Mouse (Mus musculus) skeletal muscle tissue, adult 2 months (tissue): Measurements from ENCODE around the gene Ankrd52.

ENCODE experiments used
- DNase-seq: peaks from one replicate; pipeline ENCODE4 v3.0.0-alpha.2; 2012; ENCODE audit warnings: low read depth, low spot score

The Ankrd52 gene

DNA sequence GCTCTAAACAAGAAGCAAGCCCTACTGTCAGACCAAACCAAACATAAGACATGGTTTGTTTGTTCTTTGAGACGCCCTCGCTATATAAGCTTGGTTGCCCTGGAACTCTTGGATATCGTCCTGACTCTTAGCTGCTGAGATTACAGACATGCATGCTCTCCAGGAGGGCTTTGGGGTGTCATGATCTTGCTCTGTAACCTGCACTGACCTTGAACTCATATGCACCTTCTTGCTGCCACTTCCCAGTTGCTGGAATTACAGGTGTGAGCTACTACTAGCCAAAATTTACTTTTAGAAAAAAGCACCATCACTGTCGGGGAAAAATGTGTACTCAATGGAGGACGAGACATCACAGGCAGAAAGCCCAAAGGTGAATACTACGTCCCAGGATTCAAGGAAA is 7.3 kb upstream of the Ankrd52 start:
- DNase-seq, result no peak

DNA sequence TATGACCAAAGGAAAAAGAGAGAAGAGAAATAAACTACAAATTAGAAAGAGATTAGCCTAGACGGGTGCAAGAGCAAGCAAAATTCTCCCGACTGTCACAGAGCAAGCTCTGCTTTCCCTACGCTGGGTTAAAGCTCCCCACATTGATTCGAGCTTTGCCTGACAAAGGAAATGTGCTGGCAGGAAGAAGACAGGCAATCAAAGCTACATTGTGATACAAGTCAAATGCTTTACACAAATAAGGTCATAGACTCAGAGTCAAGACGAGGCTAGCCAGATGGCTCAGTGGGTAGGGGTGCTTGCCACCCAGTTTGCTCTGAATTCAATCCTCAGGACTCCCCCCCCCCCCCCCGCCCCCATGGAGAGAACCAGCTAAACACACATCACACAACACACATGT is 6.9 kb upstream of the Ankrd52 start:
- no peak for DNase-seq

DNA sequence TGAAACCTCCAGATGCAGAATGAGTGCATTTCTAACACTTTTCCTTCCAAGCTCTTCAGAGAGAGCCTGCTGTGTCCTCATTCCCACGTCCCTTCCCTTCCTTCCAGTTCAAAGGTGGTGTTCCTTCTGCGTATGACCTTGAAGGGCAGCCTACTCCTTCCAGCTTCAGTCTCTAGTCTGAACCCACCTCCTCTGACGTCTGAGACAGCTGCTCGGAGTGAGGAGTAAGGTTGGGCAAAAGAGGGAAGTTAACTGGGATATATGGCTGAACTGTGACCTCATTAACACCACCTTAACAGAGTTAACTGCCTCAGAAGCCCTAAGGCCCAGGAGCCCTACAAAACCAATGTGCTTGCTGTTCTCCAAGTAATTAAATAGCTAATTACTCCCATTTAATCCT is 6.3 kb upstream of the Ankrd52 start:
- DNase-seq, result peak; percentile 51

DNA sequence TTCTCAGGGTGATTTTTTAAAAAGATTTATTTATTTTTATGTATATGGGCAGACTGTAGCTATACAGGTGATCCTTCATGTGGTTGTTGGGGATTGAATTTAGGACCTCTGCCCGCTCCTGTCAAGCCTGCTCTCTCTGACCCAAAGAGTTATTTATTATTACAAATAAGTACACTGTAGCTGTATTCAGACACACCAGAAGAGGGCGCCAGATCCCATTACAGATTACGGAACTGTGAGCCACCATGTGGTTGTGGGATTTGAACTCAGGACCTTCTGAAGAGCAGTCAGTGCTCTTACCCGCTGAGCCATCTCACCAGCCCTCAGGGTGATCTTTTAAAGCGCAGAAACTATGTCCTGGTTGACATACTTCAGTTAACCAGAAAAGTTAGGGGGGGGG is 4.8 kb upstream of the Ankrd52 start:
- no peak for DNase-seq

DNA sequence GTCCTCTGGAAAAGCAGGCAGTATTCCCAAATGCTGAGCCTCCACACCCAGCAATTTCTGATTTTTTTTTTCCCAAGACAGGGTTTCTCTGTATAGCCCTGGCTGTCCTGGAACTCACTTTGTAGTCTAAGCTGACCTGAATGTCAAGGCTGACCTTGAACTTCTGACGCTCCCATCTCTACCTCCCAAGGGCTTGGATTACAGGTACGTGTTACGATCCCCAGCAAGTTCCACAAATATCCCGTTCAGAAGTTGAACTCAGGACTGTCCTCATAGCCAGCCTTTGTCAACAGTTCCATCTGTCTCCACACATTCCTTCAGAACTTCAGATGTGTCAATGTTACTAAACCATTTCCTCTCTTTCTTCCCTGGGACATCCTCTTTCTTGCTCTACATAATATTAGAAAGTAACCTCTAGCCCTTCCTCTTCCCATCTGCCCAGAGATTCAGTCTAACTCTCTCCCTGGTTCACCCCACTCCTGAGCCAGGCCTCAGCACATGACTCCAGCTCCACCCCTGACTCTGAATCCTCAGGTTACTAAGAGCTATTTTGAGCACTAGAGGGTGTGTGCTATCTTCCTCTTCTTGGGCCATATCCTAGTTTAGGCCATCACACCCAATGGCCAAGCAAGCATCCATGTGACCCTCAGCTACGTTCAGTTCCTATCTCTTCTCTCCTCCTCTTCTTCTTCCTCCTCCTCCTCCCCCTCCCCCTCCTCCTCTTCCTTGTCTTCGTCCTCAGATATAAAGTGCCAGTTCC is 3.7 kb upstream of the Ankrd52 start:
- peak; percentile 92 for DNase-seq

DNA sequence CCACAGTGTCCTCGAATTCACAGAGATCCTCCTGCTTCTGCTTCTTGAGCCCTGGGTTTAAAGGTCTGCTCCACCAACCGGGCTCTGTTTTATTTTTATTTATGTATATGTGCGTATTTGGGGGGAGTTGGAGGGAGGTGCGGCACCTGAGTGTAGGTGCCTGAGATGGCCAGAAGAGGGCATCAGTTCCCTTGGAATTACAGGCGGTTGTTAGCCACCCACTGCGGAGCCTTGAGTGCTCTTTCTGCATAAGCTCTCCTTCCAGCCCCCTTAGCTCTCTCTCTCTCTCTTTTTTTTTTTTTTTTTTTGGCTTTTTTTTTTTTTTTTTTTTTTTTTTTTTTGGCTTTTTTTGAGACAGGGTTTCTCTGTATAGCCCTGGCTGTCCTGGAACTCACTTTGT is 2.5 kb upstream of the Ankrd52 start:
- DNase-seq, result no peak

DNA sequence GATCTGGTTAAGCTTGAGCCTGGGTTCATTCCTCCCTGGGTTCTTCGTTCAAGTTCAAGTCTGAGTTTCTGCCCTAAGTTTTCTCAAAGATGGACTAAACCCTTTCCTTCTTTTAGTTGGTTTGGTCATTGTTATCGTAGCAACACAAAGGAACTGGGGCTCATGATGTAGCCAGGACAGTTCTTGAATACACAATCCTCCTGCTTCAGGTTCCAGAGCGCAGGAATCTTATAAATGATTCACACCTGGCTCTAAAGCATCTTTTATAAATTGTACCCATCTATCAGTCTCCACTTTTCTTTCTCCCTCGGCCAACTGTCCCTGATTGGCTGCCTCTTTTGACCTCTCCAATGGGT is 838 bp upstream of the Ankrd52 start:
- DNase-seq, result no peak

DNA sequence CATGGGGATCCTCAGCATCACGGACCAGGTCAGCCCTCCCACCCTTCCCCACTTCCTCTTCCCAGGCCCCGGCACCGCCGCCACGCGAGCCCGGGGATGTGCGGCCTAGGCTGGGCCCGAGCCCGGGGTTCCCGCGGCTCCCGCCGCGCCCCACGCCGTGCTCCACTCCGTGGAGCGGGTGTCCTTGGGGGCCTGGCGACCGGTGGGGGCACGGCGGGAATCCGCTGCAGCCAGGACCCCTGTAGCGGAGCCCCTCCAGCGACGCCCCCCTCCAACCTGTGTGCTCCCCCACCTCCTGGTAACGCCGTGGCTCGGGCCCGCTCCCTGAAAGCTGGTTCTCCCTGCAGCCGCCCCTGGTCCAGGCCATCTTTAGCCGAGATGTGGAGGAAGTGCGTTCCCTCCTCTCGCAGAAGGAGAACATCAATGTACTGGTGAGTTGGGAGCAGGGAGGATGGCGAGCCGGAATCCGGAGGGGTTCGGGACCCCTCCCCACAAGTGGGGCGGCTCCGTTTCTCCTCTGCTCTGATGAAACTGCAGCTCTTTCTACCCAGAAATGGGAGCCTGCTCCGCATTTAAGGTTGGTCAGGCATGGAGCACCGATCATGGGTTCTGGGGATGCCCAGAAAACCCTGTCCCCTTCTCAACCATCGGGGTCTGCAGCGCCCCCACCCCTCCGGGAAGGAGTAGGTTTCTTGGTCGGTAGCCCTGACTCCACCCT is 466 bp downstream of the Ankrd52 start:
- no peak for DNase-seq

DNA sequence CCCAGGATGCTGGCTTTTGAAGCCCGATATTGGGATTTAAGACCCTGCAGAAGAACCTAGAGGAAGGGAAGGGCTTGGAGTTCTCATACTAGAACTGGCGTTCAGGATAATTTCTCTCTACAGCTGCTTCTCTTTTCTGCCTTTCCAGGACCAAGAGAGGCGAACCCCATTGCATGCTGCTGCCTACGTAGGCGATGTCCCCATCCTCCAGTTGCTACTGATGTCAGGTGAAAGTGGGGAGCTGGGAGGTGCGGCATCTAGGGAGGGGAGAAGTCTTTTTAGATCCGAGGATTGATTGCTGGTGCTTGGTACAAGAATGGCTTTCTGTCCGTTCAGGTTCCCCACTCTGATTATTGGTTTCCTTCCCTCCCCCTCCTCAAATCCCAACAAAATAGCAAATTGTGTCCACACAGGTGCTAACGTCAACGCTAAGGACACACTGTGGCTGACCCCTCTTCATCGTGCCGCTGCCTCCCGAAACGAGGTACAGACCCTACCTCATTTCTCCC is 1.1 kb downstream of the Ankrd52 start:
- no peak for DNase-seq

DNA sequence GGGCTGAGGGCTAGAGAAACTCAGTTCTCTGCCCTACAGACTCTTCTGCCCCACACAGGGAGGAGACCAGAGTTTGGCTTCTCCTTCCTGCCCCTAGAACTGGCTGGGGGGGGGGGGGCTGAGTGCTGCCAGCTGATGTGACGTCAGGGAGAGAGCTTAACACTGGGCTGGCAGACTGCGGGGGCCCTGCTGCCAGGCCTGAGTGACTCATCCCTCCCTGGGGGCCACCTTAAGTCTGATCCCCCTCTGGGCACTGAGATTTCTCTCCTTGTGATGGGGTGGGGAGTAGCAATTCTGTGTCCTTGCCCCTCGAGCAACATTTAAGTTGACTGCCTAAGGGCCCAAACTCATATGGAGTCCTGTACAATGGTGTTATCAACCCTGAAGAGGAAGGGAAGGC is 1.5 kb downstream of the Ankrd52 start:
- peak; percentile 61 for DNase-seq

DNA sequence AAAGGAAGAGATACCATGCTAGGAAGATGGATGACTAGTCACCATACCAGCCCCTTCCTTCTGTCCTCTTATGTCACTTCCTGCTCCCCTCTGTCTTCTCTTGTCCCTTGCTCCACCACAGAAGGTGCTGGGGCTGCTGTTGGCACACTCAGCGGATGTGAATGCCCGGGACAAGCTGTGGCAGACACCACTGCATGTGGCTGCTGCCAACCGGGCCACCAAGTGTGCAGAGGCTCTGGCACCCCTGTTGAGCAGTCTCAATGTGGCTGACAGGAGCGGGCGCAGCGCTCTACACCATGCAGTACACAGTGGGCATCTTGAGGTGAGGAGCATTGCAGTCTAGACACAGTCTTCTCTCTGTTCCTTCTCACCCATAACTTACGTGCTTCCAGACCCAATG is 2.3 kb downstream of the Ankrd52 start:
- peak; percentile 62 for DNase-seq

DNA sequence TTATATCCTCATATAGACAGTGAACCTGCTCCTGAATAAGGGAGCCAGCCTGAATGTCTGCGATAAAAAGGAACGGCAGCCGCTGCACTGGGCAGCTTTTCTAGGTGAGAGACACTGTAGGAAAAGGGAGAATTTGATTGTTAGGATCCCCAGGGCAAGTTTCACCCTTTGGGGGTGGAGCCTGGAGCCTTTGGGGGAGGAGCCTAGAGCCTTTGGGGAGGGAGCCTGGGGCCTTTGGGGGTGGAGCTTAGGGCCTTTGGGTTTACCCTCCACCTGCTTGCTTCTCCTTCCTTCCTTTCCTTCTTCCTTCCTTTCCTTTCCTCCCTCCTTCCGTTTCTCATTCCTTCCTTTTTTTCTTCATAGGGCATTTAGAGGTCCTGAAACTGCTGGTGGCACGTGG is 3.6 kb downstream of the Ankrd52 start:
- no peak for DNase-seq

DNA sequence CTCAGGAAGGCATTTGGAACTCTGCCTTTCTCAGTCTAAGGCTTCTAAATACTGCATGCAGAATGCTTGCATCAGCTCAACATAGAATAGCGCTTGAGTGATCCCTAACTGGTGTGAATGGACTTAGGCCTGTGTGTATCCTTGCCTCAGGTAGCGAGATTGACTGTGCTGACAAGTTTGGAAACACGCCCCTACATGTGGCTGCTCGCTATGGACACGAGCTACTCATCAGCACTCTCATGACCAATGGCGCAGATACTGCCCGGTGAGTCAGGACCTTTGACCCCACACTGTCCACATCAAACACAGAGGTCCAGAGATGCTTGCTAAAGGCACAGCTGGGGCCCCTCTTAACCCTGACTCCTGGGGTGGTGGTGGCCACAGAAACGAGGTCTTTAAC is 5.6 kb downstream of the Ankrd52 start:
- no peak for DNase-seq

DNA sequence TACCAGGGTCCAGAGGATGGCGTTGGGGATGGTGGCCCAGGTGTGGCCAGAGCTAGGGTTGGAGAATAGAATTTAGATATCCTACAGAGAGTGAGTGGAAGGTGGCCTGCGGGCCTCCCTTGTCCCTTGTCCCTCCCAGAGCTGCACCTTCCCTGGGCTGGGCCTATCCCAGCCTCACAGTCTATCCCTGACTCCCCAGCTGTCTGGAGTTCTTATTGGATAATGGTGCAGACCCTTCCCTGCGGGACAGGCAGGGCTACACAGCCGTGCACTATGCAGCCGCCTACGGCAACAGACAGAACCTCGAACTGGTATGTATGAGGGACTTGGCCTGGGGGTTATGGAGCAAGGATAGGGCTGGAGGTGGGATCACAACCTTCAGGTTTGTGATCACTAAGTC is 9.0 kb downstream of the Ankrd52 start:
- DNase-seq, result no peak

DNA sequence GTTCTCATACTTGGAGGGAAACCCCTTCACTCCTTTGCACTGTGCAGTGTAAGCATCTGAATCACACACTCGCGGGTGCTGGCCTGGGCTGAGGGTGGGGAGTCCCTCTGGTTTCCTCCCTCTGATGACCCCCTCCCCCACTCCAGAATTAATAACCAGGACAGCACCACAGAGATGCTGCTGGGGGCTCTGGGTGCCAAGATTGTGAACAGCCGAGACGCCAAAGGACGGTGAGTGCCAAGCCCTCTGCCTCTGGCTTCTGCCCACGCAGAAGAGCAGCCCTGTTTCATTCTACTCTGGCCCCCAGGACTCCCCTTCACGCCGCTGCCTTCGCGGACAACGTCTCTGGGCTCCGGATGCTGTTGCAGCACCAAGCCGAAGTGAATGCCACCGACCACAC is 12.0 kb downstream of the Ankrd52 start:
- no peak for DNase-seq

DNA sequence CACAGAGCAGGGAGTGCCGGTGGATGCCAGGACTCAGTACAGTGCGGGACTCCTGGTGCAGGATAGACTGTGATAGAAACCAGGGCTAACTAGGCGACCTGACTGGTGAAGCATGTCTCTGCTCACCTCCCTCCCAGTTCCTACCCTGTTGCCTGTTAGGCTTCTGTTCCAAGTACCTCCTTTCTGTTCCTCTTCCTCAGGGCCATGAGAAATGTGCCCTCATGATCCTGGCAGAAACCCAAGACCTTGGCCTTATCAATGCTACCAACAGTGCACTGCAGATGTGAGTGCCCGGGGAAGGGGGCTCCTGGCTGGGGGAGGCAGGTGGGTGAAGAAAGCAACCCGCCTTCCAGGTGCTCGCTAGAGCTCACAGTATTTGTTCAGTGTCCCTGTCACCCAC is 12.7 kb downstream of the Ankrd52 start:
- no peak for DNase-seq

DNA sequence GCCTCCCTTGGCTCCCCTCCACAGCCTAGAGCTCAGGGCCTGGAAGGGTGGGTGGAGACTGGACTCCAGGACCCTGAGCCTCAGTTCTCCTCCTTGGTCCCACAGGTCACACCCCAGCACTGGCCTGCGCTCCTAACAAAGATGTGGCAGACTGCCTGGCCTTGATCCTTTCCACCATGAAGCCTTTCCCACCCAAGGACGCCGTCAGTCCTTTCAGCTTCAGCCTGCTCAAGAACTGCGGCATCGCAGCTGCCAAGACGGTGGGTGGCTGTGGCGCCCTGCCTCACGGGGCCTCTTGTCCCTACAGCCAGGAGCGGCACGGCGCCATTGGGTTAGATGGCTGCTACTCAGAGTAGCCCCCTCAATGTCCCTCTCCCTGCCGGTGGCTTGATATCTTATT is 13.5 kb downstream of the Ankrd52 start:
- no peak for DNase-seq

DNA sequence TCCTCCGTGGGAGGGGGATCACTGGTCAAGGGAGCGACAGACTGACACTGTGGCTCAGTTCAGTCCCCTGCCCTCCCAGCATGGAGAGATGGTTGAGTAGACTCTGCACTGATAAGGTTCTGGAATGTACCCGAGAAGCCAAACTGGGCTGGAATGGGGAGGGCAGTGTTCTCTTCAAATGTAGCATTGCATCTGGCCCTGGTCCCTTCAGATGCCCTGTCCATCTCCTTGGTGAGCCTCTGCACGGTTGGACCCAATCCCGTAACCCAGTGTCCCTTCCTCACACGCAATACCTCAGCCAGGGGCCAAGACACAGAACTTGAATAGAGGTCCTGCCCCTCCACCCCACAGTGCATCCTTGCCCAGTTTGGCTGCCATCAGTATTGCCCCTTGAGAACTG is 14.9 kb downstream of the Ankrd52 start:
- DNase-seq, result no peak

DNA sequence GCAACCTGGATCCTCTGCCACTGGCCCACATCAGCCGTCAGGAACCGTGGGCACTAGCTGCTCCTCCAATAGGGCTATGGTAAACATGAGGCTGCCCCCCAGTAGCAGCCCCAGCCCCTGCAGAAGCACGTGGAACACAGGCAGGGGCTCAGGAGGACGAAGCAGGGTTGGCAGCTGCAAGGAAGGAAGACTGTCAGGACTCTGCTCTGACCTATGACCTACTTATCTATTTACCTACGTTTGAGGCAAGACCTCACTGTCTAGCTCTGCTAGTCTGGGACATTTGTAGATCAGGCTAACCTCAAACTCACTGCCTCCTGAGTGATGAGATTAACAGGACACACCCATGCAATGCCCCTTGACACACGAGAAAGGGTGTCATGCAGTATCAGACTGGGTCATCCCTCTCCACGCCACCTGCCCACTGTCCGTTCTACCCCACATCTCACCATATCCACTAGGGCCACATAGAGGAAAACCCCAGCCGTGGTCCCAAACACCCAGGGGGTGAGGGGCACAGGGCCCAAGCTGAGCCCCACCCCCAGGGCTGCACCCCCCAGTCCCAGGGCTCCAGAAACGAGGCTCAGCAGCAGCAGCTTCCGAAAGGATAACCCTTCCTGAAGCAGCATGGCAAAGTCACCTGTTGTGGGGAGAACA is 19.2 kb downstream of the Ankrd52 start:
- no peak for DNase-seq

DNA sequence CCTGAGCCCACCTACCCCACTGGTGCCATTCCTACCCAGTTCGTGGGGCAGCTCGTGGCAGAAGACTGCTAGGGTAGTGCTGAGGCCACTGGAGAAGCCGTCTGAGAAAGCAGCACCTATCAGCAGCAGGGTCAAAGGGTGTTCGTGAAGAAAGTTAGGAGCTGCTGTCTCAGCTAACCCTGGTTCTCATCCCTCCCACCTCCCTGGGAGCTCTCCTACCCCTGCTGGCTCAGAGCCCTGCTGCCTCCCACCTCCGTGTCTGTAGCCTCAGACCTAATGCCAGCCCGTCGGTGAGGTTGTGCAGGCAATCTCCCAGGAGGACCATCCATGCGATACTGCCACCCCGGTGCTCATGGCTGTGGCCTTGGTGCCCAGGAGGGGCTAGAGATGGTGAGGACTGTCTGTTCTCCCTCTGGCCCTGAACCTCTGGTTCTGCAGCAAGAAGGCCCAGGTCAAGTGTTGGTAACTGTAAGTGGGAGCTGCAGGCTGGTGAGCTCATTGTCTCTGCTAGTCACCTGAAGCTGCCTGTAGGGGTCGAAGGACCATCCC is 19.9 kb downstream of the Ankrd52 start:
- DNase-seq, result no peak

DNA sequence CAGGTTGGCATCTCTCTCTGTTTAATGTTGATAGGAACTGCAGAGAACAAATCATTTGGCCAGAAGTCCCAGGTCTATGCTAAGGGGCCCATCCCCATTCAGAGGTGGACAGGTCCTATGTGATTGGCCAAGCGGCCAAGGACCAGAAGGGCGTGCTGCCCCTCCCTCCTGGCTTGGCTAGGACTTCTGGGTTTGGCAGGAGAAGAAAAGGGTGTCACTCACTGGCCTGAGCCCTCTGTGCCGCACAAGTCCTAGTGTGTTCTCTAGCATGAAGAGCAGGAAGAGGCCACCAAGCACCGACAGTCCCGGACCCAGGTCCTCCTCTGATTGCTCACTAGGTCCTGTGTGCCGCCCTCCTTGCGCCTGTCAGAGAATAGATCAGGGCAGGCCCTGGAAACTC is 20.6 kb downstream of the Ankrd52 start:
- DNase-seq, result no peak

DNA sequence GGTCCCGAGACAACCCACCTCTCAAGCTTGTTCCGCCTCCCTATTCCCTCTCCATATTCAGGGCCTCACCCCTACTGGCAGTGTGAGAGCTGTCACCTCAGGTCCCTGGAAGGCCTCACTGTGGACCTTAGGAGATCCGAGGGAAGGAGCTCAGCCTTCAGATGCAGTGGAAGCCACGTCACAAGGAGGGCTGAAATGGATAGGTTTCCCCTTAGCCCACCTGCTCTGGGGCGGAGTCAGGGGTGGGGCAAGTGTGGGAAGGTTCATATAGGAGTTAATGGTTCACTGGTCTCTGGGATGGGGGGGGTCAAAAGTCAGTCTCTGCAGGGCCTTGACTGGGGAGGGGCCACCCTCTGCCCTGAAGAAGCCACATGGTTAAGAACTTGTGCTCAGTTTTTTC is 23.4 kb downstream of the Ankrd52 start:
- no peak for DNase-seq

DNA sequence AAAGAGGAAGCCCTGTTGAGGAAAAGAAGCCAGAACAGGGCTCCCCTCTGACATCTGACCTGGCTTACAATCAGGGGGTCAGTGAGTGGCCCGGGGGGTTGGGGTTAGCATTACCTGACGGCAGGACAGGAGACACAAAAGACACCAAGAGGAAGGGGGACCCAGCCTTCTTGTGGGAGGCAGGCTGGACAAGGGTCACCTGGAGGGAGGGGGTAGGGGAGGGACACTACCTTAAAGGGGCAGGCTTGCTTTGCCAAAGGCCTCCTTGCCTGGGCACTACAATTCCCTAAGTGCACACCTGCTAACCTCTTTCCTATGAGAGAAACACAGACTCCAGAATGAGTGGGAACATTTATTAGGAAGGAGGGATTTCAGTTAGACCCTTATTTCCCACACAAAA is 24.1 kb downstream of the Ankrd52 start, which contains the start of gene Slc39a5:
TSS of gene Slc39a5 (minus strand) at position 174 of the 400 bp plus-strand sequence.
- DNase-seq, result no peak
